Mouse (Mus musculus): ENCODE results near the gene Wdr78.

The Wdr78 gene

DNA sequence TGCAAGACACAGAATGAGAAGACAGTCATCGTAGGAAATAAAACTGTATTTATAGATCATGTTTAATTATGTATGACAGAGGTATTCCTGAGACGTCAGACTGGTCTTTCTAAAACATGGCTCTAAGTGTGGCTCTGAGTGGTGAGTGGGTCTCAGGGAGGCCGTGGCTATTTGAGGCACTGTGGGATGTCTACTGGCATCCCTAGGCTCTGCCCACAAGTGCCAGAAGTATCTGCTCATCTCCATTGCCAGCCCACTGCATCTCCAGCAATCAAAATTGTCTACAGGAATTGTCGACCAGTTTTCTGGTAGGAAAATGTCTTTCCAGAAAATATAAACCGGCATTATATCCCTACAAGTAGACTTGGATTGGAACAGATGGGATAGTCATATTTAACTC, 57.4 kb downstream of the Wdr78 start:
- no peak for DNase-seq (ENCODE audit: low spot score)

DNA sequence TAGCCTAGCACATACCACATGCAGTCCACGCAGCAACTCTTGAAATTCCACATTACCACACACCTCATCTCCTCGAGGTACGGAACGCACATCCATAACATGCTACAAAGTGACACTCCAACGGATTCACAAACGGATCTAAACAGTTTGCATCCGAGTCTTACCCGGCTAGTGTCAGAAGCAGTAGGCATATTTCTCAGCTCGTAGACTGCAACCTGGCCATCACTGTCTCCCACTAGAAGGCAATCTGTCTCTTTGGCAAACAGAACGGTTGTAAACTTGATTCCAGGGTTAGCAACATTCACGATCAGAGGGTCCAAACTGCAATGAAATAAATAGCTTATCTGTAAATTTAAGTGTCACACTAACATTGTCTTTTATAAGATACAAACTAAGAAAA, 66.3 kb downstream of the Wdr78 start:
- no peak for DNase-seq (ENCODE audit: low spot score)

DNA sequence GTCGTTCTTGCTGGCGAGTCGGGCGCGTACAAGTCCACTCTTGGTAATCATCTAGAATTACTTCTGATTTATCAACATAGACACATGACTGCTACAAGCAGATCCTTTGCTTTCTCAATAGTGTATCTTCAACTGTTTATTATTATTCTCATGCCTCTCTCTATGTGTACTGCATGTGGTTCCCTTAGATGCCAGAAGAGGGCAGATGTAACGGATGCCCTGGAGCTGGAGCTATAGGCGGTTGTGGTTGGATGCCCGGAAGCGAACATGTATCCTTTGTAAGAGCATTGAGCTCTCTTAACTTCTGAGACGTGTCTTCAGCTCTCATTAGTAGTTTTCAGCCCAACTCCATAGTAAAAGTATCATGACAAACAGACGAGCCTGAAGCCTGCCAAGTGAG, 71.4 kb downstream of the Wdr78 start:
- DNase-seq (ENCODE audit: low spot score): no peak

DNA sequence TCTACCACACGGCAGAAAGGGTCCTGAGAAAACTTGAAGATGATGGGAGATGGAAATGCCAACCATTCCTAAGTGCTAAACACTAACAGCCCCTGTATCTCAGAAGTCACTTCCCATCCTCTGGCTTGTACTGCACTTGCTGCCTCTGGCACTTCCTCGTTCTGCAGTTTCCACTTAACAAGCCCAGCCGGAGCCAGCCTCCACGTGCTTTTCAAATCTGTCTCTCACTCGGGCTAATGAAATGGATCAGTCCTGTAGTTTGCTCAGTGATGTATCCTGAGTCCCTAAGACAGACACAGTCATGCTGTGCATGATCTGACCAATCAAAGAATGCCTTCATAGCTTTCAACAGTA, 74.5 kb downstream of the Wdr78 start:
- no peak for DNase-seq (ENCODE audit: low spot score)

DNA sequence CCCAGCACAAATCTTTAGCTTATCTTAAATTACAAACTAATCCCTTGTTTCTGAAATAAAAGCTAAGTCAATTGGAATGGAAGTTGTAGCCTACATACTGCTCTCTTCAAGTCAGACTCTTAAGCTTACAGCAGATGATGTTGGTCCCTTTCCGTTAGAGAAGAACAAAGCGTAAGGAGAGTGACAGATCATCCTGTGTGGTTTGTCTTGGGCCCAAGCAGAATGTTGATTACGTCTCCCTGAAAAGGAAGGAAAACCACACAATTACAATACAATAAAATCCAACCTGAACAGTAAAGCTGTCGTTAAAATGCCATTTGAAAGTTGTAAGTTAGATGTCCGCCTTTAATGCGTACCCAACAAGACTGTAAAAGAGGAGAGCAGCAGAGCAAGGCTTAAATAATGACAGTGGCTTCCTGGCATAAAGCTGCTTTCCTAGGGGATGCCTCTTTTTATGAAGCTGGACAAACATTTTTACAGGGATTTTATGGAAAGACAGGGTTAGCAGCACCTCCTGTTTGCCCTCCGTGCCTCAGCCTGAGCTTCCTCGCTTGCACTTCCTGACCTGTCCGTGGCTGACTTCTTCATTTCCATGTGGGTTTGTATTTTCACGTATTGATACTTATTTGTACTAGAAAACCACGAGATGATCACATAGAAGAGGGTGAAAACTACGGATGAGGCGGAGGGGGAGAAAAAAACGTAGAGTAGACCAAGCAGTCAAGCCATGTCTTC, 75.1 kb downstream of the Wdr78 start:
- DNase-seq (ENCODE audit: low spot score): no peak

DNA sequence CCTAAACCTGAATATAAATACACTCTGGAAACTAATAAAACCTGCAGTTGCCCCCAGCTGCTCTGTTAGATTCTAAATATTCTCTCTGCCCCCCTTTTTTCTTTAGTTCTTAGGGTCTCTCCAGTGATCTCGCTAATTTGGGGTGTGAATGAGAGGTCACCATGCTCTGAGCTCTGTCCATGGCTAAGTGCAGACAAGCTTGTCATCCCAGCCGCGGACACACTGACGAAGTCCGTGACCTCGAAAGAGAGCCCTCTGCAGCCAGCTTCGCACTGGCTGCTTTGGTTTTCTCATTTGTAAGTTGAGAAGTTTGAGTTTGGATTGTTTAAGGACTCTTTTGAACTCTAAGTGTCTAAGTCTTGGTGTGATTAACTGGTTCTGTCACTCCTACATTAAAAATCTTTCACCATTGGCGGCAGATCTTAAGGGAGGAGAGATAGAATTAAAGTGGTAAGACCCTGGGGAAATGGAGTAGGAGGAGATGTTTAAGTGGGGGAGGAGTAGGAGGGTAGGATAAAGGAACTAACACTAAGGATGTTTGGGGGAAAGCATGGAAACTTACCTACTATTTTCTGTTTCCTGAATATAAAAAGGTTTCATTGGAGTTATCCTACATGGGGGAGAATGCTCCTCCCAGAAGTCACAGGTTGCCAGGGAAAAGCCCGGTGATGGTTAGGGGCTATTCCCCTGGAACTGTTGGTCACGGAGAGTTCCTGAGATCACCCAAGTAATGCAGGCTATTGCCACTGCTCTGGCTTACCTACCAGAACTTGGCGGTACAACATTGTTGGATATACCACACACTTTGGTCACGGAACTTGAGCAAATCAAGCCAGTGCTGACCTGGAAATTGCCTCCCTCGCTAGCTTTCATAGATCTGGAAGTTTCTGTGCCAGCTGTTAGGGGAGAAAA, 85.9 kb downstream of the Wdr78 start:
- no peak for DNase-seq (ENCODE audit: low spot score)

DNA sequence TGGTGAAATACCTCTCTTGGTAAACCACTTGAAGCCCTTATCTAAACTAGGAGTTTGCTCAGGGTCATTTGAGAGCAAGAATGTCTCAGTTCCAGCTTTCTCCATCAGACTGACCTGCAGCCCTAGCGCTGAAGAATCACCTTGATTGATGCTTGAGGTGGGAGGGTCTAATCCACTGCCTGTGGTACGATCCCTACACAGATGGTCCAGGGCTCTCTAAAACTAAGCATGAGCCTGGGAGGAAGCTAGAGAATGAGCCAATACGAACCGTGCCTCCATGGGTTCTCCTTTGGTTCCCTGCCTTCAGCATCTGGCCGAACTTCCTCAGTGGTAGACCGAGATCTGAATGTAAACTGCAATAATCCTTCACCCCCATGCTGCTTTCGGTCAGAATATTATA, 86.6 kb downstream of the Wdr78 start:
- no peak for DNase-seq (ENCODE audit: low spot score)

DNA sequence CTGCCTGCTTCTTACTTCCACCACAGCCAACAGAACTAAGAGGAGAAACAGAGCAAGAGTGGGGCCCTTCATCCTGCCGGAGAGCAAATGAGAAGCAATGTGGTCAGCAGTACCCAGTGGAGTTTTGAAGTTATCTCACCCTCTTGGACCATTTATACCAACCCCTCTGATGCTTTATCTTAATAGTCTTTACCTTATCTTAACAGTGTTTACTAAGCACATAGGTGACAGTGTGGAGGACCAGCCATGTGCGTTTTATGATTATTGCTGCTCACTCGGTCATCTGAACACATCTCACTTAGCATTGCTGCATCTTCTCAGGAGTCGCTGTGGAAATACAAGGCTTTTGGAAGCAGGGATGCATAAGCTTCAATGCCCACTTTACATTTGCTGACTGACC, 87.7 kb downstream of the Wdr78 start, which contains the start of gene Insl5:
Gene Insl5, minus strand, starts transcription at position 222 of the 400 bp plus-strand sequence.
- no peak for DNase-seq (ENCODE audit: low spot score)

DNA sequence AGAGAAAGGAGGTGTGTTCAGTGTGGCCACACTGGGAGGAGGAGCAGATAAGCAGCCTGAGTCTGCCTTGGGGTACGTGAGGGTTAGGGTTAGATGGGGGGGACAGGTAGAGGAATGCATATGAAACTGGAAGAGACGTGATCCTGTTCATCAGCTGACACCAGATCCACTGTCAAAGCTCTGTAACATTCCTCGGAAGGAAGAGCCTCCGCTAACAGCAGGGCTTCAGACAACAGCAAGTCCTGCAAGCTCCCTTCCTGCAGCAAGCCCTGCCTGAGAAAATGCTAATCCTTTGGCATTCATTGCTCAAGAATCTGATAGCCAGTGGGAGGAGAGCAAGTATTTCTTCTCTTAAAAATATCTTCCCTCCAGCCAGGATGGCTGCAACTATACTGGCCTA, 100.9 kb downstream of the Wdr78 start:
- DNase-seq (ENCODE audit: low spot score): no peak

DNA sequence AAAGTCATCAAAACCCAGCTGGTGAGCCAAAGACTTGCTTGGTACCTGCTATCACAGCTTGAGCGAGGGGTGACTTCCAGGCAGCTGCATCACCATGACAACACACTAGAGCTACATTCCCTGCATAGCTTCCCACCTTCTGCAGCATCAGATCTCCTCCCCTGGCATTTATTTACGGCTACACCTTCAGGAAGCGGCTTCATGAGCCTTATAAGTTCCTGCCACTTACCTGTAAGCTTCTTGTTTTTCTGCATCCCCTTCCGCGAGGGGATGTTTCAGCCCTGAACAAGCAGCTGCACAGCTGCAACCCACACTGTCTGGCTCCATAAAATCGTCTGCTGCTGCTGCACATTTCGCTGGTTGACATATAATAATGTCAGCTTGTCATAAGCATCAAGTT, 102.5 kb downstream of the Wdr78 start:
- DNase-seq (ENCODE audit: low spot score): no peak

DNA sequence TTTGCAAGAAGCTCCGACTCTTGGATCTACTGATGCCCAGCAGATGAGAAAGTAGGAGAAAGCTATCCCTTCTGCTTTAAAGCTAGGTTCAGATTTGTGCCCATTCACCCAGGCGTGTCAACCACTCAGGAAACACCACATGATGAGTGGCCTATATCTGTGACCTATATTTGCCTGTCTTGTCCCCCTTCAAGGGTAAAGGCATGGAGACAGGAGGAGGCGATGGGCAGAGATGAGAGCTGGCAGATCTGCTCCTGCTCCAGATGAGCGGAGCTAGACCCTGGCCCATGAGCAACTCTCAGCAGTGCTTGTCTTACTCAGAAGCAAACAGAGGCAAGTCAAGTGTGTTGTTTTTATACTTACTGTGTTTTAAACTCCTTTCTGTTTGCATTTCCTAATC, 103.6 kb downstream of the Wdr78 start:
- DNase-seq (ENCODE audit: low spot score): no peak

DNA sequence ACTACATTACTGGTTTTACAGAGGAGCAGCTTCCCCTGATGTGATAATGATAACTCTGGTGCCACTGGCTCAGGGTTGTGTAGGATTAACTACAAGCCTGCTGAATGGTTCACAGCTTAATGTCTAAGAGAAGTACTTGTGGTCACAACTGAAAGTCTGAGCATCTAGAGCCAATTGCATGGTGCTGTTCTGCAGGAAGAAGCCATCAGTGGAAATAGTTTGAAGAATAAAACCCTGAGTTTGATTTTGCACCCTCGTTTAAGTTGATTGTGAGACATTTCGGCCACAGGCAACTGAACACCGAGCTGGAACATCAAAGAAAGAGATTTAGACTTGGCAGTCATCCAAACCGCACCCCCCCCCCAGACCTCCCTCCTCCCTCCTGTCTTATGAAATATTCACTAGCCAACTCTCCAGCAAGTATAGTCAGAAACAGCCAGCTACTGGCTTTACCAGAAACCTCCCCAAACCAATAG, 107.4 kb downstream of the Wdr78 start:
- DNase-seq (ENCODE audit: low spot score): no peak

DNA sequence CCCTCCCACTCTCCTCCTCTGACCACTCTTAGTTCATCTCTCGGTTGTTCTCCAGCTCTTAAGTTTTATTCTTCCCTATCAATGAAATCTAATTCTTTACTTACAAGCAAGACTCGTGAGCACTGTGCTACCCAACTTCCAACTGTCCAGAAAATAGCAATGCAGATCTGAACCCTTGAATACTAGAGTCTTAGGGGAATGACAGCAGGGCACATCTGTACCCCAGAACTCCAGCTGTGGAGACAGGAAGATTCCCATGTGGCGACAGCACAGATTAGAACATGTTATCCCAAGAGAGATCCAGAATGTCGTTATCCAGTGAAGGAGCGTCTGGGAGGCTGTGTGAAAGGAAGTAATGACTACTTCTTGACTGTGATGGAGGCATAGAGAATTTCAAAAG, 108.1 kb downstream of the Wdr78 start:
- no peak for DNase-seq (ENCODE audit: low spot score)

DNA sequence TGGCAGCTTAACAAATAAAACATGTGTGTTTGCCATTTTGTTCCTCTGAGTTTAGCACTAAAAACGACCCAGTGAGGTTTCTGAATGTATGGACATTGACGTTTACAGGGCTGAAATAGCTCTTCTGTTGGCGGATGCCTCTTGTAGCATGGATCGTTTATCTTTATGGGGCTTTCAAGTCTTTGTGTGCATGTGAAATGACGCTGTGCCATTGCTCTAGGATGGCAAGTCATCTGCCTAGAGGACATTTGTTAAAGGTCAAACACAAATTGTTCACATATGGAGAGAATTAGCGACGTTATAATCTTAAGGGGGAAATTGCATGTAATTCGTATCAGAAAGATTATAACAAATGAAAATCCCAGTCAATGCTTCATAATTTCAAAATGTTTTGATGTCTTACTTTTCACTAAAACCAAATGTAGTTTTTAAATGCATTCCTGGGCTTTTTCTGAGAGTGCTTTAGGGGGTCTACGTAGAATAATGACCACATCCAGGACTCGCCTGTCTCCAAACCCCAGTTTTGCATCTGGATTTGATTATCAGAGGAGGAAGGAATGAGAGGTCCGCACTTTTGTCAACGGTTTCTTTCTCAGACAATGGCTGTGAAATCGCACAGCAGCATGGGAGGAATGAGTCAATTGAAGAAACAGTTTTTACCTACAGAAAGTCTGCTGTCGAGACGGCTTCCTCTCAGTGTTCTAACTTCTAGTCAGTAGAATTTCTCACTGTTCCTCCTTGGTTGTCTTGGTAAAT, 109.0 kb downstream of the Wdr78 start:
- DNase-seq (ENCODE audit: low spot score): no peak

DNA sequence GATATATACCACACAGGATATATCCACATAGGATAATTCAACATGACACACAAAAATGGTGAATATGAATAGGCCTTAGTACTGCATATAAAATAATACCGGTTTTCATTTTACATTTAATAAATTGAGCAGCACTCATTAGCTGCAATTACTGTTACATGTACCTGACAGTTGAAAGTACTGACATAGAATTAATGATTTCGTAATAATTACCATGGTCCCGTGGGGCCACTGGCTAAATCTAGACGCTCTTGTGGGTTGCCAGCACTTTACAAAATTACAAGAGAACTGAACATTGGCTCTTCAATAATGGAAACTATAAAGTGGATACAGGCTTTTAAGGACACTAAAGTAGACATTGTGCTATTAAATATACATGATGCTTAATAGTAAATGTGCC, 109.7 kb downstream of the Wdr78 start:
- no peak for DNase-seq (ENCODE audit: low spot score)

DNA sequence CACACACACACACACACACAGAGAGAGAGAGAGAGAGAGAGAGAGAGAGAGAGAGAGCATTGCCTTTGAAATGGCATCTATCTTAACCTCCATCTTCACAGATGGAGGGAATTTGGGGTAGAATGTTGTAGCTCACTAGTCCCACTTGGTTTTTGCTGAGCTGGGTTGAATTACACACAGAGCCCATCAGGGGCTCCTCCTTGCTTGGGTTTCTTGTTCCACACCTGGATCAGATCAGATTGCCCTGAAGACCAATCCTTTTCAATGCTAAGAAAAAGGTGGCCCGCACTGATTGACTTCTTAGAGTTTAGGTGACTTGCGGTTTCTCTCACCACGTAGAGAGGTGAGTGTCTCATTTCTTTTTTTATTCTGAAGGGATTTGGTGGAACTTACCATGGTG, 122.7 kb downstream of the Wdr78 start:
- no peak for DNase-seq (ENCODE audit: low spot score)

DNA sequence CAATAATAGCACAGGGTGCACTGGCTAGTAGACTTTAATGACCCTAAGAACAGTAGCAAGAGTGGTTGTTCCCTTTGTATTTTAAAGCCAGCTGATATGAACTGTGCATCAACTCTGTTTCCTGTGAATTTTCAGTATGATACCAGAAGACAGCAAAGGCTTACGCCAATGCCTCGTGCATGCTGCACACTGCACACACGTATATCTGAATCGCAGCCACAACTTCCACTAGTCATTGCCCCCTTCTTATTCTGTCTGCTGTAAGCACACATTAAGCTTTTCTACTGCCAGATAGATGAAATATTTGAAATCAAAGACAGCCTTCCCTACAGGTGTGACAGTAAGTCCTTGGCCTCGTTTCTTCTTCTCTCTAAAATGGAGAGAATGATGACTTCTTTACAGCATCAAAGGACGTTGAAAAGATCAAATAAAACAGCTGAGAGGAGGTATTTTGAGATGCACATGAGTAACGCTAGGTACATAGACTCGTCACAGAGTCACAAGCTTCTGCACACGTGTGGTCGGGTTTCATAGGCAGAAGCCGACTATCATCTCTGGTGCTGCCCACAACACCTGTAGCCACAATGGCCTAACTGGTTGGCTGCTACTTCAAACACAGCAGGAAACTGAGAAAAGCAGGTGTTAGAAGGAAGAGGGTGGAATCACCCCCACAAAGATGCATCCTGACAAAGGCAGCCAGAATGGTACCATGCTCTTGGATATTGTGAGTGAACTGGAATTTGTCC, 123.6 kb downstream of the Wdr78 start:
- DNase-seq (ENCODE audit: low spot score): no peak

DNA sequence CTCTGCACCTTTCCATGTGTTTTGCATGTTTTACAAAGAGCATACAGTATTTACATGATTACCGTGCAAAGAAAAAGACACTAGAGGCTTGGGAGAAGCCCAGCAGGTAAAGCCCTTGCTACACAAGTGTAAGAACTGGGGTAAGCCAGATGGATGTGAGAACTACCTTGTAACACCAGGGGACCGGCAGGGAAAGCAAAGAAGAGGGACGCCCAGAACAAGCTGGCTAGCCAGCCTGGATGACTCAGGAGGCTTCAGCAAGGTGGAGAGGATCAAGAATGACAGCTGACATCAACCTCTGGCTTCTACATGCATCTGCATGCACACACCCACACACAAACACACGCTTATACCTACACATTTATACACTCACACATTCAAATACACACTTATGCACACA, 124.3 kb downstream of the Wdr78 start:
- no peak for DNase-seq (ENCODE audit: low spot score)

DNA sequence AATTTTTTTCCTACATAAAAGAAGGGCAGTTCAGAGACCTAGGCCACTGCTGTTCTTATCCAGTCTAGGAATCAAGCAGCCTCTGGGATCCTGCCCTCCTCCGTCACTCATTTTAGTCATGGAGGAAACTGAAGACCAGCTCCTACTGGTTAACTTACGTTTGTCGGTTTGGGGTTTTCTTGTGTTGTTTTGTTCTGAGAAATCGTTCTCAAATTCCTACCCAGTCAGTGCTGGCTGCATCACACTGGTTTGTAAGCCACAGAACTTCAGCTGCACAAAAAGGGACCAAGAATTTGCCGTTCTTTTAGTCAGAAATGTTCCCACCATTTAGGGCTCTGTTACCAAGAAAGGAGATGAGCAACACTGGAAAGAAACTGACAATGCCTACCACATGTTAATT, 125.0 kb downstream of the Wdr78 start:
- no peak for DNase-seq (ENCODE audit: low spot score)

DNA sequence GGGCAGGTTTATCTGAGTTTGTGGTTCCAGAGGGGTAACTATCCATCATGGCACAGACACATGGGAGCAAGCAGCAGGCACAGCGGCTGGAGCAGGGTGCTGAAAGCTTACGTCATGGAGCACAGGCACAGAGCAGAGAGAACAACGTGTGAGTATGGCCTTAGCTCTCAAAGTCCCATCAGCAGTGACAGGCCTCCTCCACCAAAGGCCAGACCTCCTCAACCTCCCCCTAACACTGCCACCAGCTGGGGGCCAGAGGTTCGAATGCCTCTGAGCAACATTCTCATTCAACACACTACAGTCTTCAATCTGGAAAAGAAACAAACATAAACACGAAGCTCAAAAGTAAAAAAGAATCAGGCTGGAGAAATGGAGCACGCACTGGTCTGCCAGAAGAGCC, 125.8 kb downstream of the Wdr78 start:
- DNase-seq (ENCODE audit: low spot score): no peak

All from ovary, postnatal 36 days (tissue).